Mouse (Mus musculus) frontal cortex, adult (tissue): ENCODE data around the gene Cdon.
A peak's percentile ranks its signal among the peaks of the same experiment; 100 is the strongest.

Source experiments
- ATAC-seq: cut with Nextera tagmentation; 2 replicates; pipeline ENCODE4 v1.9.2; 2017; ENCODE audit warnings: mild to moderate bottlenecking, moderate library complexity, mixed read lengths; ENCODE audit not compliant: low TSS enrichment

The Cdon gene

GRCm38 (mm10) chr9:35541488-35541887 lies 120.6 kb downstream of the Cdon start:
- ATAC-seq, result peak; percentile 81

GRCm38 (mm10) chr9:35541941-35542340 lies 121.0 kb downstream of the Cdon start:
- no peak for ATAC-seq

- no peak for ATAC-seq
Measured at GRCm38 (mm10) chr9:35543099-35543860, 122.4 kb downstream of the Cdon start.

- no peak for ATAC-seq
Measured at GRCm38 (mm10) chr9:35544666-35545065, 123.7 kb downstream of the Cdon start.

GRCm38 (mm10) chr9:35545704-35546103 lies 124.8 kb downstream of the Cdon start:
- peak; percentile 81 for ATAC-seq

- ATAC-seq, result no peak
Measured at GRCm38 (mm10) chr9:35546745-35547144, 125.8 kb downstream of the Cdon start.

- no peak for ATAC-seq
Measured at GRCm38 (mm10) chr9:35548455-35548854, 127.5 kb downstream of the Cdon start.

- no peak for ATAC-seq
Measured at GRCm38 (mm10) chr9:35556494-35557102, 135.7 kb downstream of the Cdon start.
